Mouse (Mus musculus) cortical plate, adult 2 months (tissue): Measurements from ENCODE around the gene Otud4.

Experiments
- CTCF ChIP-seq: fragments of 200-500 bp; IDR thresholded peaks from 2 replicates; pipeline ENCODE4 v1.5.1; 2011; ENCODE audit warnings: mild to moderate bottlenecking, control low read depth, low read length; ENCODE audit not compliant: insufficient read depth; ENCODE audit errors: extremely low read depth
- POLR2A ChIP-seq: fragments of 200-500 bp; IDR thresholded peaks from 2 replicates; pipeline ENCODE4 v1.6.1; 2011; ENCODE audit warnings: mild to moderate bottlenecking, low read length, control low read depth; ENCODE audit not compliant: insufficient read depth; ENCODE audit errors: extremely low read depth

DNA sequence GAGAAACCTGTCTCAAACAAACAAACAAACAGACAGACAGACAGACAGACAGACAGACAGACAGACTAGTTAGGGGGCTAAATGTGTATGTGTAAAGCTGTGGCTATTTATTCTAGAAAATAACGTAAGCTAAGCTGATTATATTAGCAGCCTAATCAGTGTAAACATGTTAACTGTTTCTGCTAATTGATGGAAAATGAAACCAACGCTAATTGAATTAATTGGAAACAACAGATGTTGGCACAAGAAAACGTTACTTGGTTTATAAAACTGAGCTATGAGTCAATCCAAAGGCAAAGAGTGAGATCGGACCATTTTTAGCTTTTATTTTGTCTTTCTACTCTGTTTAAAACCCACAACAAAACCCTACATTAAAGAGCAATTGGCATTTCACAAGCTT is 15.0 kb upstream of the Otud4 start:
- TF ChIP-seq POLR2A (no peak), CTCF (no peak)
